Mouse (Mus musculus) embryonic facial prominence, embryonic 11.5 days (tissue): ENCODE measurements at regions not wholly inside any gene's neighbourhood (a gene's known extent, or its start where the extent isn't known, plus 50 kb on each side); places are given as distances from the start of the nearest gene placed in this dataset.

Experiments used
- ATAC-seq: fragments of 200-750 bp; cut with Nextera tagmentation; replicated peaks from 2 replicates; pipeline ENCODE4 v1.8.0; 2017; ENCODE audit warnings: low read depth; ENCODE audit not compliant: insufficient number of reproducible peaks, low FRiP score, low TSS enrichment
- DNase-seq: peaks from one replicate; pipeline ENCODE4 v3.0.0-alpha.2; 2015; ENCODE audit warnings: low spot score
- H3K27ac ChIP-seq: fragments of 300-500 bp; sonication (generic); replicated peaks from 2 replicates; pipeline ENCODE4 v1.5.1; 2014; ENCODE audit warnings: mild to moderate bottlenecking, low read depth, low read length, control low read depth
- H3K27me3 ChIP-seq: fragments of 300-500 bp; sonication (generic); 2 replicates; pipeline ENCODE4 v1.6.1; 2014; ENCODE audit warnings: mild to moderate bottlenecking, low read length, moderate library complexity, mixed read lengths; ENCODE audit not compliant: control insufficient read depth, insufficient read depth
- H3K36me3 ChIP-seq: fragments of 300-500 bp; sonication (generic); replicated peaks from 2 replicates; pipeline ENCODE4 v1.6.1; 2014; ENCODE audit warnings: low read depth, mild to moderate bottlenecking, low read length, moderate library complexity, mixed read lengths; ENCODE audit not compliant: control insufficient read depth, insufficient read depth
- H3K4me1 ChIP-seq: fragments of 300-500 bp; sonication (generic); 2 replicates; pipeline ENCODE4 v1.6.1; 2014; ENCODE audit warnings: low read length, mixed read lengths; ENCODE audit not compliant: control insufficient read depth, insufficient read depth
- H3K4me2 ChIP-seq: fragments of 300-500 bp; sonication (generic); 2 replicates; pipeline ENCODE4 v1.6.1; 2014; ENCODE audit warnings: low read depth, mild to moderate bottlenecking, control low read depth, low read length, moderate library complexity
- H3K4me3 ChIP-seq: fragments of 300-500 bp; sonication (generic); 2 replicates; pipeline ENCODE4 v1.5.1; 2014; ENCODE audit warnings: low read depth, low read length, control low read depth
- H3K9ac ChIP-seq: fragments of 300-500 bp; sonication (generic); replicated peaks from 2 replicates; pipeline ENCODE4 v1.6.1; 2014; ENCODE audit warnings: mild to moderate bottlenecking, control low read depth, low read length
- H3K9me3 ChIP-seq: fragments of 300-500 bp; sonication (generic); replicated peaks from 2 replicates; pipeline ENCODE4 v1.6.1; 2016; ENCODE audit warnings: mild to moderate bottlenecking, low read length, inconsistent platforms, mixed read lengths; ENCODE audit not compliant: control insufficient read depth
- WGBS: fragments of 180-500 bp; shearing (Covaris S2); extraction: QIAGEN DNeasy Blood & Tissue Kit; methylation state at CpG from one replicate; pipeline ENCODE4 v1.1.7; 2014; 5-methylcytosine and 5-hydroxymethylcytosine counted together

DNA sequence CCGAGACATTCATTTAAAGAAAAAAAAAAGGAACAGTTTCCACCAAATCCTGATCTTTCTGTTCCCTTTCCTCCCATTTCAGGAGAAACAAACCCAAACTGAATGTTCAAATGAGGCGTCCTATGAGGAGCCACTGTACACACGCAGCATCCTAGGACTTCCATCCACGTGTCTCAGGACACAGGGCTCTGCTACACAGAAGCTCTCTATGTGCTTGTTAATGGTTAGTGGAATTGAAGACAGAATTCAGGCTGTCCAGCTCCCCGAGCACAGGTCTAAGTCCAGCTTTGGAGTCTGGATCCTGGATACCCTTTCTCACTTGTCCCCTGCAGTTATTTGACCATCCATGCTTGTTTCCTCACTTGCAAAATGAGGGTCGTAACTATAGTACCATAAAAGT is 444.4 kb downstream of the Tns3 start:
- no peak overlapping the region for H3K4me3 ChIP-seq
- no peaks in the 10 kb centered on the region for H3K27me3 ChIP-seq
- DNase-seq (no peak), ATAC-seq (no peak)
- no peak overlapping the region for H3K27ac ChIP-seq
- H3K36me3 ChIP-seq: no peaks in the 10 kb centered on the region
- 71% methylated on average over 6 of the region's 6 CpGs for WGBS
- no peak overlapping the region for H3K9ac ChIP-seq
- no peaks in the 10 kb centered on the region for H3K4me1 ChIP-seq
- H3K9me3 ChIP-seq: no peaks in the 10 kb centered on the region
- H3K4me2 ChIP-seq: no peak overlapping the region

DNA sequence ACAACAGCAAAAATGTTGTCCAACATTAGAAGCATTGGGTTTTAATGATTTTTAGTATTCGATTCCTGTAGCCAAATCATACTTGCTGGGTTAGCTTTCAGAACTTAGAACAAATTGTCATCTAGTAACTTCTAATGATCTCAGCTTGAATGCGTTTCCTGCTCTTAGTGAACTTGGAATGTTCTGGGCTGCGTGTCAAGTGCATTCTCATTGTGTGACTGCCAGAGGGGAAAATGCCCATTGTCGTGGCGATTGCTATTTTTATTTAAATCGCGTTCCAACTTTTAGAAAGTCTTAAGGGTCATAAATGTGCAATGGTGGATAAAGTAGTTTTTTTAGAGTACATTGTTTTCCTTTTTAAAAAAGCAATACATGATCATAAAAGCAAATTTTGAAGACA is 448.7 kb downstream of the Tns3 start:
- DNase-seq: no peak
- Histone ChIP-seq H3K9me3 (no peaks in the 10 kb centered on the region), H3K36me3 (no peaks in the 10 kb centered on the region), H3K9ac (no peak overlapping the region), H3K27me3 (no peaks in the 10 kb centered on the region), H3K4me2 (no peak overlapping the region), H3K4me3 (no peak overlapping the region), H3K27ac (no peak overlapping the region), H3K4me1 (no peaks in the 10 kb centered on the region)
- no peak for ATAC-seq
- WGBS: 81% methylated on average over 7 of the region's 7 CpGs

DNA sequence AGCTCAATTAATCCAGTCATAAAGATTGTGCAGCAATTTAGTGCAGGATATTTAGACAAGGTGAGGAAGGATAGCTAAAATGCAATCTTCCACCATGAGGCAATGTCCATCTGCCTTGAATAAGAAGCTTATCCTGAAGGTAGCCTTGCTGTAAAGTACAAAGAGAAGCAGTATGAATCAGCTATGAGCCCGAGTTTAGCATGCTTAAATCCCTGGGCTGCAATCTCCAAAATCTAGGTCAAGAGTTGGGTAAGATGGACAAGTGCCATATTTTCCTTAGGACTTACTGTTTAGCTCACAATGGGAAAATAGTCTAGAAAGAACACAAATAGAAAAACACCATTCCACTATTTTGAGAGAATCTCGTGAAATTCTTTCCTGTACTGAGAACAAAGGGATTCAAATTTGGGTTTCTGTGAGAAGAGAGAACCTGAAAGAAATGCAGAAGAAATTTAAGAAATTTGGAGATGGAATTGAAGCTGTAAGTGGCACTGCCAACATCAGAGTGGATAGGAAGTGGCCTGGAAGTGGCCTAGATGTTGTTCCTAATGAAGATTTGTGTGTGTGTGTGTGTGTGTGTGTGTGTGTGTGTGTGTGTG is 449.9 kb downstream of the Tns3 start:
- no peaks in the 10 kb centered on the region for H3K9me3 ChIP-seq

DNA sequence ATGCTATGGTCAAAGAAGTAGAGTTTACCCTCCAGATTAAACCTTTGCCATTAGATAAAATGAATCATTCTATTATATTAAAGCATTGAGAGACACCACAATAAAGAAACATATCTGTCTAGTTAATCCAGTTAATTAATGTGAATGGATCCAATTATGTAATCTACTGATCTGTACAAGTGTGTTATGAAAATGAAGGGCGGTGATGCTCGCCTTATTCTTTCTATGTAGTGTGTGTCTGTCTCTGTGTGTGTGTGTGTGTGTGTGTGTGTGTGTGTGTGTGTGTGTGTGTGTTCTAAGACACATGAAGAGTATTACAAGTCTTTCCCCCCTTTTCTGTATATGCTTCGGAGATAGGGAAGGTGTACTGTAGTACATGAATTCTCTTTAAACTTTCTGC is 451.2 kb downstream of the Tns3 start:
- ATAC-seq (no peak), DNase-seq (no peak)
- H3K9me3 ChIP-seq: no peaks in the 10 kb centered on the region
- no peaks in the 10 kb centered on the region for H3K27me3 ChIP-seq
- H3K9ac ChIP-seq: no peak overlapping the region
- H3K4me2 ChIP-seq: no peak overlapping the region
- no peaks in the 10 kb centered on the region for H3K4me1 ChIP-seq
- no peak overlapping the region for H3K27ac ChIP-seq
- WGBS: 90% methylated on average over 3 of the region's 3 CpGs
- H3K4me3 ChIP-seq: no peak overlapping the region
- H3K36me3 ChIP-seq: no peaks in the 10 kb centered on the region

More for the DNA sequence above, 449.9 kb downstream of the Tns3 start:
- Histone ChIP-seq H3K27me3 (no peaks in the 10 kb centered on the region), H3K27ac (no peak overlapping the region), H3K4me2 (no peak overlapping the region), H3K36me3 (no peaks in the 10 kb centered on the region), H3K9ac (no peak overlapping the region), H3K4me1 (no peaks in the 10 kb centered on the region), H3K4me3 (no peak overlapping the region)
- 74% methylated on average over 2 of the region's 2 CpGs for WGBS
- DNase-seq: no peak
- no peak for ATAC-seq

DNA sequence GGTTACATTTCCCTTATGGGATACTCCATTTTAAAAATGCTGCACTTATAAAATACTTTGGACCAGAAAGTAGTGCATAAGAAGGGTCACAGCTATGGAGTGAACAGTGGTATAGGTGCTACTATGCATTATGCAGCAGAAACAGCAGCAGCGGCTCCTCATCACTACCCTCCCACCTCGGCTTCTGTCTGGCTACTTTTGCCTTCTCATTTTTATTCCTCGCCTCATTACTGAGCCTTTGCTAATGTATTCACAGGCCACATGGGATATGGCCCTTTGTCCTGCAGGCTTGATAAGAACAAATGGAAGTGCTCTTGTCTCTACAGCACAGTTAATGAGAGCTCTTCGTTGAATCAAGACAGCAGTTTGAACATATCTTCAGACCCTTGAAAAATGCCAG is 451.6 kb downstream of the Tns3 start:
- ATAC-seq (peak; percentile 59), DNase-seq (no peak)
- Histone ChIP-seq H3K4me1 (no peaks in the 10 kb centered on the region), H3K4me2 (no peak overlapping the region), H3K36me3 (no peaks in the 10 kb centered on the region), H3K9me3 (no peaks in the 10 kb centered on the region), H3K27me3 (no peaks in the 10 kb centered on the region), H3K4me3 (no peak overlapping the region), H3K9ac (no peak overlapping the region), H3K27ac (no peak overlapping the region)
- 79% methylated on average over 4 of the region's 4 CpGs for WGBS

DNA sequence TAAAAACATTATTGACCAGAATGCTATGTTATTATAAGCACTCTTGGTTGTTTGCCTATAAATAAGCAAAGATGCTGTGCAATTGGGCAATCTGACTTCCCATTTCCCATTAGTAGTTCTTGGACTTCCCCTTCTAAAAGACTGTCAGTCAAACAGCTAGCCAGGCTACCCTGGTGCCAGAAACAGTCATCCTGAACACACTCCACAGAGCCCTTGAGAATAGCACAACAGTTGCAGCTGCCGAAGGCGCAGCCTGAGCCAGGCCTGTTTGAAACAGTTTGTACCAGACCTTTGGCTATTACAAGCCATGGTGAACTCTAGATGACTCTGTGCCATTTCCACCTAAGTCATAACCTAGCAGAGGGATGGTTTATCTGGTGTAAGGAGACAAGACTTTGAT is 455.3 kb downstream of the Tns3 start:
- Histone ChIP-seq H3K9ac (no peak overlapping the region), H3K4me1 (no peaks in the 10 kb centered on the region), H3K4me2 (no peak overlapping the region), H3K27me3 (no peaks in the 10 kb centered on the region), H3K36me3 (no peaks in the 10 kb centered on the region), H3K4me3 (no peak overlapping the region), H3K9me3 (no peaks in the 10 kb centered on the region), H3K27ac (no peak overlapping the region)
- ATAC-seq (no peak), DNase-seq (no peak)
- WGBS: 89% methylated on average over 2 of the region's 2 CpGs

DNA sequence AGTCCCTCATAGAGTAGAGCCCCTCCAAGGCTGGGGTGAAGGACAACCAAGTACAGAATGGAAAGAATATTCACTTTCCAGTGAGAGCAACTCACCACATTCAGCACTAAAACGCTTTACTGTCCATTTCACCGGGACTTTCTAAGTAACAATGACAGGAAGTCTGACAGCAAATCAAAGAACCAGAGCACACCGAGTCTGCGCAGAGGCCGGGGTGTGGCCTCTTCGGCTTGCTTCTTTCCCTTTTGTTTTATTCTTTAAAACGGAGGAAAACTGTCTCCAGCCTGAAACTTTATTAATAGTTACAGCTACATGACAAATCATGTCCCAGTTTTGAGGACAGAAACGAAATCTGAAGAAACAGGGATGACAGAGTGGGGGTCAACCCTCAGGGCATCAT is 465.0 kb downstream of the Tns3 start:
- no peak overlapping the region for H3K27ac ChIP-seq
- DNase-seq (no peak), ATAC-seq (no peak)
- H3K9ac ChIP-seq: no peak overlapping the region
- H3K27me3 ChIP-seq: no peaks in the 10 kb centered on the region
- no peaks in the 10 kb centered on the region for H3K9me3 ChIP-seq
- H3K4me2 ChIP-seq: no peak overlapping the region
- H3K4me3 ChIP-seq: no peak overlapping the region
- H3K36me3 ChIP-seq: no peaks in the 10 kb centered on the region
- WGBS: 66% methylated on average over 8 of the region's 8 CpGs
- no peaks in the 10 kb centered on the region for H3K4me1 ChIP-seq
